Mouse (Mus musculus): Measurements from ENCODE around the gene Dnaaf5.
A peak's percentile ranks its signal among the peaks of the same experiment; 100 is the strongest.

Gene Dnaaf5

DNA sequence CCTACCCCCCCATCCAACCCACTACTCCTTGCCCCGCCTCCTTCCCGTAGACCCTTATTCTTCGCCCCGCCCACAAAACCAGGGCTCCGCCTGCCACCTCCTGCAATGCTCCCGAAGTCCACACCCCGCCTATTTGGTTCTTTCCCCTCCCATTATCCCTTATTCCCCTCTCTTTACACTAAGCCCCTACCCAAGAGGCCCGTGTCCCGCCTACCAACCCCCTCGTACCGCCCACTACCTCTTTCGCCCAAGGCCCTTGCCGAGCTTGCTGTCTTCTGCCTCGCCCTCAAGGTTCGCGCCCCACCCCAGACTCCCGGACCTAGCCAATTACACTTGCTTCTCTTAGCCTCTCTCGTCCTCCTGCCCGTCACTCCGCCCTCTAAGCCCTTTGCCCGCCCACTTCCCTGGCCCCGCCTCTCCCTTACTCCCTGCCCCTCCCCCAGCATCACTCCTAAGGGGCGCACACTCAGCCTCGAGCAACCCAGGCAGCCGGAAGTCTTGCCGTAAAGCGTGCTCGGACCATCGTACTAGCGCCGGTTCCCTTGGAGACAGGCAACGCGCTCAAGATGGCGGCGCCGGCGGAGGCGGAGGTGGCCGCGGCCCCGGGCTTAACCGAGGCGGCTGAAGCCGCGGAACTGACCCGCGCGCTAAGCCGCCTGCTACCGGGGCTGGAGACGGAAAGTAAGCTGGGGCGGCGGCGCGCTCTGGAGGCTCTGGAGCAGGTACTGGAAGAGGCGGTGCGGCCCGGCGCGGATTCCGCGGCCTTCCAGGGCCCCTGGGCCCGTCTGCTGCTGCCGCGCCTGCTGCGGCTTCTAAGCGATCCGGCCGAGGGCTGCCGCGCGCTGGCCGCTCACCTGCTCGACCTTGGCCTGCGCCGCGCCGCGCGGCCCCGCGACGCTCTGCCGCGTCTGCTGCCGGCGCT, at the start of gene Dnaaf5, which contains the start of gene Prkar1b:
TSS of gene Dnaaf5 (plus strand) at position 543 of the 922 bp plus-strand sequence.
TSS of gene Prkar1b (minus strand) at position 321 of the 922 bp plus-strand sequence.
- DNase-seq = peak; percentile 96 to 98

DNA sequence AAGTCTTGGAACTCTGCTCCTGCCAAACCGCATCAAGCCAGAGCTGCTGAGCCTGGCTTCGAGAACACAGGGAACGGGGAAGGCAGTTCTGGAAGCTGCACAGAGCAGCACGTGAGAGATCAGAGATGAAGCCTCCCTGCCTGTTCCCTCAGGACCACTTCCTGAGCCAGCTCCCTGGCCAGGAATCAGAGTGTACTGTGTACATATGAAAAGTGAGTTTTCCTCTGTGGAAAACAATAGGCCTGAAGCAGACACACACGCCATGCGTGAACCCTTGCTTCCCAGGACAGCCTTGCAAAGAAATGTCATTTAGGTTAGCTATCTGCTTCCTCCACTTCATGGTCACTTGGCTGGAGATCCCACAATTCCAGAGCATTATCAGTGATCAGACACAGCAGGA, 48.2 kb upstream of the Dnaaf5 start:
- DNase-seq = no peak

DNA sequence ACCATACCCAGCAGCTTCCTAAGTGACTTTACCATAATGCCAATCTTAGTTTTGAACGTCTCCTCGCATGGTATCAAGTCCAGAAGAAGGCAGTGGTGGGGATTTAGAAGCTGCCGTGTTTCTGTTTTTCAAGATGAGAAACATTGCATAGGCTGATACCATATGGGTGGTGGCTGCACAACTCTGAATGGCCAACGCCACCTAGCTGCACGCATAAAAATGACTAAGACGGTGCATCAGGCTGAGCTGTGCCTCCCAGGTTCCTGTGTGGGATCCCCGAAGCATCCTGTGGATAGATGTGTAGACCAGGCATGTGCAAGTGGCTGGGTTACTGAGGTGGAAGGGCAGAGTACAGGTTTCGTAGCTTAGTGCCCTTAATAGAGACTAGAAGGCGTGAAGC, 42.2 kb upstream of the Dnaaf5 start:
- peak; percentile 39 to 43 for DNase-seq

DNA sequence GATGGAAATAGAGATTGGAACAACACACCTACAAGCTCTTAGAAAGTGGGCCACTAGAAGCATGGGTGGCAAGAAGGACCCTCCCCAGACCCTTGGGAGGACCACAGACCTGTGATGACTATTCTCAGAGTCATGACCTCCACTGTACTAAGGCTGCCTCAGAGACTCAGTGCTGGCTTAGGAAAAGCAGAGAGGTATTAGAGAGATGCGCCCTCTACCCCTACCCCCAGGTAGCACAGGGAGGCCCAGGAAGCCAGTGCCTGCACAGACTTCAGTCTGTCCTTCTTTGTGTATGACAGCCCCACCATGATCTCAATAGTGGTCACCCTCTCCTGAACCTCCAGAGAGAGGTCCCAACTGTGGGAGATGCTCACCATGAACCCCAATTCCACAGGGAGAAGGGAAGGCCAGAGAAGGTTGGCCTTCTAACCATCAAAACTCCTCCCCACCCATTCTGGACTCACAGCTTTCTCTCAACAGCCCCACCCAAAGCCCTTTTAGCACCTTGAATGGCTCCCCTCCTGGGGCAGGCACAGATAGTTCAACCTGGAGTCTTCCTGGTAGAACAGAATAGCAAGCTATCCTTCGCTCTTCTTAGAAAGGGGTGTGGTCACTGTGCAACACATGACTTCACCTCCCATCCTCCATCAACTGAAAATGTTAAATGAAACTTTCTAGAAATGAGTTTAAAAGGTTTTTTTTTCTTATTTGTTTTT, 39.7 kb upstream of the Dnaaf5 start:
- DNase-seq = no peak

DNA sequence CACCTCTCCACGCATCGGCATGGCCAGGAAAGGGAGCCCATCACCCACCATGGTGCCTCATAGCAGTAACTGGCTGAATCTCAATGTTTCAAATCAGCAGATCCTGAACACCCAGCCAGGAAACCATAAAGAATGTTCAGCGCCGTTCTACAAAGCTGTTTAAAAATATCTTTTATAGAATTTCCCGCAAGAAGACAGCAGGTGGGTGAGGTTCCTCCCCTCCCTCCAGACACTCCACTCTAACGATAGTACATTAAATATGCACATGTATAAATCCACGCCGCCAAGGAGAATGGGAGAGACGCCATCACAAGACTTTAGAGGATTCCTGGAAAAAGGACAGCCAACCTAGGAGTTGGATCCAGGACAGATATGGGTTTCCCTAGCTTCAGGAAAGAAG, 38.0 kb upstream of the Dnaaf5 start:
- DNase-seq = no peak

DNA sequence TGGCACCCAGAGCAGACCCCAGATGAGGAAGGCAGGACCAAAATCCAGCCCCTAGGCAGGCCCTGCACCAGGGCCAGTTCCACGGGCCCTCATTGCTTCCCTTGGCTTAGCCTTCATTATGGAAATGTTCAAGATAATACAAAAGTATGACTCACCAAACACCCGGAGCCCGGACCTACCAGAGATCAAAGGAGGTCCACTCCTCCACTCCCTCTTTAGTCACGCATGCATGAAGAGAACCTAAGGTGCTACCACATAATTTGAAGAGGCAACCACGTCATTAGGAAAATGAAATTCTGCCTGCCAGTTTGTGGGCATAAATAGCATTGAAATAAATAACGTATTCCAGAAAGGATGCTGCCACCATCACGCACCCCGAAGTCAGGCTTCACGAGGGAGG, 37.6 kb upstream of the Dnaaf5 start:
- no peak for DNase-seq

DNA sequence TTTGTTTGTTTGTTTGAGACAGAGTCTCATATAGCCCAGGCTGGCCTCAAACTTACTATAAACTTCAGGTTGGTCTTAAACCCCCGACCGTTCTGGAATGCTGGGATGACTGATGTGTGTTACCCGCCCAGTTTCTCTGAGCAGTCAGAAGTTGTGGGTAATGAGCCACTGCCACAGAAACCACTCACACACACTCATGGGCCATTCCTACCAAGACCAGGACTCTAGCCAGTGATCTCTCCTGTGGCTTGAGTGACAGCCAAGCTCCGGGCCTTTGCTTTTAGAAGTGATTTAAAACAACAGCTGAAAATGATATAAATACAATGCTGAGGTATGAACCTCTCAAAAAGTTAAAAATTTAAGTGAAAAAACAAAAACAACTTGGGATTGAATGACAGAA, 35.1 kb upstream of the Dnaaf5 start:
- DNase-seq = no peak

DNA sequence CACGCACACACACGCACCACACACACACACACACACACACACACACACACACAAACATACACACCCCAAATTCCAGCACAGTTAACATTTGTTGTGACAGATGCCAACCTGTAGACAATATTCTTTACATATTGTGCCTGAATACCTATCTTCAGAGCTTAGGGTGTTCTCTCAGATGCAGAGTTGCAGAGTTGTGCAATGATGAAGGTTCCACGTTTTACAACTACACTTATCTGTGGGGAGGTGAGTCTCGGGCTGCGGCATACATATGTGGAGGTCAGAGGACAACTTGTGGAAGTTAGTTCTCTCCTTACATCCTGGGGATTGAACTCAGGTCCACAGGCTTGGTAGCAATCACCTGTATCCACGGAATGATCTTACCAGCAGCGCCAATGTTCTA, 34.5 kb upstream of the Dnaaf5 start:
- no peak for DNase-seq

DNA sequence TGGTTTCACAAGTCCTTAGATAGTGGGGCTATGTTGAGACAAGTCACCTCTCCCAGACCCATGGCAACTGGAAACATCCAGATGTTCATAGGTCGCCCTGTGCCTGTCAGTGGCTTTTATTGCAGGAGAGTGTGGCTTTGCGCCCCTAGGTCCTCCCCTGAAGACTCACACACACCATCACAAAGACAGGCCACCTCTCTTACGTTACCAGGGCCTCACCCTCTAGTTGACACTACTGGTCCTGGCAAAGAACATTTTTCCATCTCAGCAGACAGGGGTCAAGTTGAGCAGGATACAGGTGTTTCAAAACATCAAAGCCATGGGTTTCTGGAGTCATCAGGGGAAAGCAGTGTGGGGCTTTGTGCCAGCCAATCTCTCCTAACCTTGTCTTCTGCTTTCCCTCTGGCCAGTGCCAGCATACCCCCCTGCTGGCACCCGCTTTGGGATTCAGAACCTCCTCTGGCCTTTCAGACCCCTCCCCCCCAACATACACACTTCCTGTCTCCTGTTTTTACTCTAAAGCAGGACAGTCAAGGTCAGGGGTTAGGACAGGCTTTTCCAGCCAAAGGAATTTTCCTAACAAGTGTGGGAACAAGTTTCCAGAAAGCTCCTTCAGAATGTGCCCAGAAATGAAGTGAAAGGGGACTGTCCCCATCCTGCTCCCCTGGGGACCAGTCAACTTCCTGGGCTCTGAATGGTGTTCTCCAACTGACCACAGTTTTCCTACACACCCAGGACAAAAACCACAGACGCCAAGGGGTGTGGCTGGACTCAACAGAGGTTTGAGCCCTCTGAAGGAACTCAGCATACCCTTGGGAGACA, 31.7 kb upstream of the Dnaaf5 start:
- no peak for DNase-seq

DNA sequence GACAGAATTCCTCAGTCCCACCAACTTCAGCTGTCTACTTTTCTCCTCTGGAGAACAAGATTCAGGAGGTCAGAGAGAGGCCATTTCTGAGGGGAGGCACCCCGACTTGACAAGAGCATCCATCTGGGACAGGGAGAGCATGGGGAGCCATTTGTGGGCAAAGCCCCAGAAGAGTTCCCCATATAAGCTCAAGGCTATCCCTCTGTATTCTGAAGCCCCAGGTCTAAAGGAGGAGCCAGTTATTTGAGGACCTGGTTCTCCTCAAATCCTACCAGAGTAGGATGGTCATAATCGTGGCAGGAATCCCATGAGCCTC, 31.1 kb upstream of the Dnaaf5 start:
- DNase-seq = no peak

DNA sequence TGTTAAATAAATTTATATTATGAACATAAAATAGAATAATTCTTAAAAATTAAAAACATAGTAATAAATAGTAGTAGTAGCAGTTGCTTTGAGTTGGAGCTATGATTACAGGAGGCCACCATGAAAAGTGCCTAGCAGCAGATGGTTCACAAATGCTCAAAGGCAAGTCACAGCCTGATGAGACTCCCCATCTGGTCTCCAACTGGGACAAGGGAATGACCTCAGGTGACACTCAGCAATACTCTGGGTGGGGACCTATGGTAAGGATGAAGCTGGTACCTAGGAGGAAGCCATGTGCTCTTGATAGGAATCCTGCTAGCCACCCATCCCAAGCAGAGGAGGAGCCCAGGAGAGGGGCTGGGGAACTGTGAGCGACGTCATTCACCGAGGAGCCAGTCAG, 24.3 kb upstream of the Dnaaf5 start:
- DNase-seq = no peak

DNA sequence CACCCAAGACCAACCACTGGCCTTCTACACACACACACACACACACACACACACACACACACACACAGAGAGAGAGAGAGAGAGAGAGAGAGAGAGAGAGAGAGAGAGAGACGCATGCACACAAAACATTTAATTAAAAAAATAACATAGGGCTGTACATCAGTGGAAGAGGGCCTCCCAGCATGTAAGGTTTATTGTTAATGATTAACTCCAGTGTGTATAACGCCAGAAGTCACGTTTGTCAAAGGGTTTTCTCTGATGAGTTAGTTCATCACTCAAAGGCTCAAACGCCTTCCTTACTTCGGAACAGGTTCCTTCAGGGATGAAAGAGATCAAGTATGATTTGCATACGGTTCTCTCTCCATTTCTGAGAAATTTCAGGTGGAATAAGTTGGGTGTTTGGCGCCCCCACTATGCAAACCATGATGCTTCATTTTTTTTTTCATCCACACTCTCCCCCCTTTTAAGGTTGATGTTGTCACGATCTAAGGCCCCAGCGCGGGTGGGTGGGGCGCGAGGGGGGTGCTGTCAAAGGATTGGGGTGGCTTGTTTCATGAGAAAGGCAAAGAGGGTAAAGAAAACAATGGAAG, 21.5 kb upstream of the Dnaaf5 start:
- DNase-seq = no peak

DNA sequence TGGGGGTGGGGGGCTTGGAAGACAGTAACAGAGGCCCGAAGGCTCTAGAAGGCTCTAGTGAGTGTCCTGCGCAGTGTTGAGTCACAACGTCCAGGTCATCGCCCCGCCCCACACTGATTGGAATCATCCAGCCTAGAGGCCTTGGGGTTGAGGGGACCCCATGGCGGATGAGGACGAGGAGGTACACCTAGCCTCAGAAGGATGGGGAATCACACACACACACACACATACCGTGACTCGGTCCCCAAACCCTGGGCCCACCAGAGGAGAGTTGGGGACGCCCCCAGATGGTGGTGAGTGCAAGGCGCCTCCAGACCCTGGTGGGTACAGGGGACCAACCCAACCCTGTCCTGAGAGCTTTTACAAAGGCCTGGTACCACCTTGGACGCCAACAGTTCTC, 20.9 kb upstream of the Dnaaf5 start:
- DNase-seq = peak; percentile 53 to 60

DNA sequence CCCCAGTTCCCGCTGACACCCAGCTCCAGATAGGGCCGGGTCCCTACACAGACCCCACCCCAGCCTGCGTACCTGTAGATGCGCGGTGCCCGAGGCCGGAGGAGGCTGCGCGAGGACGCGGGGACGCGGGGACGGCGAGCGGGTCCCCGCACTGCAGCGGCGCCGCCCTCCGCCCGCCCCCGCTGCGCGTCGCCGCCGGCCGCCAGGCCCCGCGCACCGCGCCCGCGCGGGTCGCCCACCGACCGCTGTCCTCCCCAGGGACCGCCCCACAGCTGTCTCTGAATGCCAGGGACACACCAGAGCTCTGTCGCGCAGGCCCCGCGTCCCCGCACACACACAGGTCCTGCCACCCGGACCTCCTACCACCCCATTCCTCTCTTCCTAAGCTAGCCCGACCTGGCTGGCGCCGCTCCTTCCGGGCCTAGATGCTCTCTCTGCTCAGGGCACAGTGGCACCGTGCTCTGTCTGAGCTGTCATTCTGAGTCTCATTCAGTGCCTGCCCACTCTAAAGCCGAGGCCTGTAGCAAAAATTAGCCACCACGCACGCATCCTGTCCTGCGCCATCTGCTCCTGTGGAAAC, 20.4 kb upstream of the Dnaaf5 start:
- peak; percentile 76 to 80 for DNase-seq

DNA sequence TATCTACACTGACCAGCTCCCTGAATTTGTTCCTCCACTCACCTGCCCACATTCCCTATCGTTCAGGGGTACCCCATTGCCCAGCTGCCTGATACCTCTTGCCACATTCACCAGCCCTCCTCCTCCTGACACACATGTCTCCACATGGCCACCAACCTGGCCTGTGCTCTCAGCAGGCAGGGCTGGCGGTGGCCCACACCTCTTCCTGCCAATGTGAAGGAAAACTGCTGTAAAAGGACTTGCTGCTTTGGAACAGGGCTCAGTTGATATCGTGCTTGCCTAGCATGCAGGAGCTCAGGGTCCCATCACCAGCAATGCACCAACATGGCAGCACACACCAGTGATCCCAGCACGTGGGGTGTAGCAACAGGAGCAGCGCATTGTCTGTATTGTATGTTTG, 19.7 kb upstream of the Dnaaf5 start:
- DNase-seq = peak; percentile 52 to 59

DNA sequence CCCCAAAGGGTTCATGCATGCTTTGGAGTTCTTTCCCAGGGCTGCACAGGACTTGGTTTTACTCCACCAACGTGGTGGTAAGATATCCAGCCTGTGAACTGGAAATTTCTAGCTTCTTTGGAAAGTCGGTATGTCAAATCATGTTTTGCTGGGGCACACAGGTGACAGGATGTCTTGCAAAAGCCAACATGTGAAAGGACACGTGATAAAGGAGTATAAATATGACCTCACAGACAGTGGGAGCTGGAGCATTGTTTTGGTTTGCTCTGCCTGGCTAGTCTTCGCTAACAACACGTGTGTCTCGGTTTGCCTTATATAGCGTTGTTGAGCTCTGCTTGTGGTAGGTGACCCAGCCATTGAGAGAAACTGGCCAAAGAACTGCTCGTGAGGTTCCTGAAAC, 15.5 kb upstream of the Dnaaf5 start:
- no peak for DNase-seq

DNA sequence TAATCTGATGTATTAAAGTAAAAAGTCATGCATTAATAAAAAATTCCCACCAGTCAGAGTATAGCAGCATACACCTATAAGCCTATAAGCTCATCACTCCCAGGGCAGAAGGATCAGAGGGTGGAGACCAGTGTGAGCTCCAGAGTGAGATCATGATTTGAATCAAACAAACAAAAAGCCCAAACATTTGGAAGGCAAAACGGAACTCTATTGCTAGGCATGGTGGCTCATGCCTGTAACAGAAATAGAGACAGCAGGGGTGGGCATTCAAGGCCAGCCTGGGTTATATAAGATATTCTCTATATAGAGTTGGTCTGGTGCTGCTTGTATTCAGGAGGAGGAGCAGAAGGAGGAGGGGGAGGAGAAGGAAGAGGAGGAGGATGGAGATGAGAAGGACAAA, 13.7 kb upstream of the Dnaaf5 start:
- no peak for DNase-seq

DNA sequence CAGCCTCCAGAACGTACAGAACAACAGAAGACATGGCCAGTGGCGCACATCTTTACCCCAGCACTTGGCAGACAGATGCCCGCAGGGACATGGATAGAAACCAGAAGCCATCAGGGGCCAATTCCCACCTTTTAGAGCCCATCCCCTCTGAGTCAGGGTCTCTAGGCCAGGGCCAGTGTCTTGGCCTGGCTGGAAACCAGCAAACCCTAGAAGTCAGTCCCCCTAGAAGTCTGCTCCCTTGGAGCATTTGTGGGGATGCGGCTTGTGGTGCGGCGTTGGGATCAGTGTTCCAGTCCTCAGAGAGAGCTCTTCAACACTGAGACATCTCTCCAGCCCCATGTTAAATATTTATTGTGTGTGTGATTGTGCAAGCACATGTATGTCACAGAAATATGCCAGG, 12.8 kb upstream of the Dnaaf5 start:
- no peak for DNase-seq

DNA sequence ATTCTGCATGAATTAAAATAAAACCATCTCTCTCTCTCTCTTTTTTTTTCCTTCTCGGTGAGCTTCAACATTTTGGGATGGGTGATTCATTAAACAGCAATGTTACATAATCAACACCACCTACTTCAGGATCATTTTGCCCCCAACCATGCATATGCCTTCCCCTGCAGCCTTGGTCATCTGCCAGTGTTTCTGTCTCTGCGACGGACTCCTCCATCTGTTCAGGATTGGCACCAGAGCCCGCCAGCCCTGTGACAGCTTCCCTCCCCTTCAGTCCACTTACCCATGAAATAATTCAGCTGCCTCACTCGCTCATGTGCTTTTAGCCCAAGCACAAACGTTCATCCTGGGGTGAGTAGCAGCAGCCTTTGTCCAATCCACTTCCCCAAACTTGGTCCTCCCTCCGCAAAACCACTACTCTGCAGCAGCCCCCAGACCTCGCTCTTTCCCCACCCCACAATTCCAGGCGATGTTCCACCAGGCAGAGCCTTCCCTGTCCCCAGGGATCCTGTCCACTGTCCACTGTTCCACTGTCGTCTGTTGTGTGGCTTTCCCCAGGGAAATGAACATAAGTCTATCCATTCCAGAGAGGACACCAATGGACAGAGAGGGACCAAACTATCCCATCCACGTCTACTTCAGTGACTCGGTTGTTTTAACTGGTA, 11.6 kb upstream of the Dnaaf5 start:
- DNase-seq = peak; percentile 97

DNA sequence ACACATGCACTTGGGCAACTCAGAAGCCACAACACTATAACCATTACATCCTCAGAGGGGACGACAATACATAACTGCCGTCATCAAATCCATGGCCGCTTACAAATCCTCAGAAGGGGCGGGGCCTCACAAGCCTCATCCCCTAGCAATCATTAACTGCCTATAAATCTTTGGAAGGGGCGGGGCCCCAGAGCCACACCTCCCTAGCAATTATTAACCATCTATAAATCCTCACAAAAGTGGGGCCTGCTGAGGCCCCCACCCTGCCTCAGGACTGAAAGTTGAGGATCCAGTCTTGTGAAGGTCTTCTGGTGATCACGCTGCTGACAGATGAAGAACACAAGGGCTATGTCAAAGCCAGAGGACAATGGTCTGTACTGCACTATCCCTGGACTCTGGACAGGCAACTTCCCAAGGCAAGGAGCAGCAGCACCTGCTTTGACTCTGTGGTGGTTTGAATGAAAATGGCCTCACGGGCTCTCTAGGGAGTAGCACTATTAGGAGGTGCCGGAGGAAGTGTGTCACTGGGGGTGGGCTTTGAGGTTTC, 11.0 kb upstream of the Dnaaf5 start:
- DNase-seq = peak in 1 of 2 experiments; percentile 37

DNA sequence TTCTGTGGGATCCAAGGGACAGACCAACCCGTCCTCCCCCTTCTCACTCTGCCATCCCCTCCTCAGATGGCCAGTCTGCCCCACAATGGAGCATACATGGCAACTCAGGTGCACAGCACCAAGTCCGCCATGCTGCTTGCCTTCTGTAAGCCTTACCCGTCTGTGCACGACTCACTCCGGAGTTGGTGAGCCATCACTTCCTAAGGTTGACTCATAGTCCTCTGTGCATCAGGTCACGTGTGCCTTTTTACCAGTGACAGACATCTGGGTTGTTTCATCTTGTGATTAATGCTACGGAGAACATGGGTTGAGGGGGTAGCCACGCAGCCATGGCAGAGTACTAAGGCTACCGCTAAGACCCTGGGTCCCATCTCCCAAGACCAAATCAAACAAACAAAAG, 9.4 kb upstream of the Dnaaf5 start:
- no peak for DNase-seq

DNA sequence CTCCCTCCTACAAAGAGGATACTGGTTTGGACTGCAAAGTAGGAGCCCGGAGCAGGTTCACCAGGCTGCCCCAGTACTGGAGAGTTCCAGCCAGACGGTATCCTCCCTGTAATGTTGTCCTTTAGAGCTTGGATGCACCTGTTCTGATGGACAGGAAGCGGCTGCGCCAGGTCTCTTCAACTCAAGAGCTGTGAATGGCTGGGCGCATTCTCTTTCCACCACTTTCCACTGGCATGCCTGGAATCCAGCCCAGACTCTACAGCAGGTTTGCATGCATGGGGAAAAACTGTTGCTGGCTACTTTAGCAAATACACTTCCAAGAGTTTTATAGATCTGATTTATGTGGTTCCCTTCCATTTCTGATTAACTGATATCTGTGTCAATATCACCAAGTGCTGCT, 8.7 kb upstream of the Dnaaf5 start:
- peak; percentile 75 to 81 for DNase-seq

All from cerebellum, postnatal 14 days (tissue).